Mouse (Mus musculus) hindbrain, embryonic 16.5 days (tissue): ENCODE data around the gene Cdkn2aip. TPM values are rescaled to one million over a fixed set of nuclear protein-coding genes. Genes with fewer than 3 reads are reported as not detected.

ENCODE experiments used
- ATAC-seq: fragments of 200-750 bp; cut with Nextera tagmentation; 2 replicates; pipeline ENCODE4 v1.8.0; 2017; ENCODE audit warnings: moderate TSS enrichment, moderate library complexity
- H3K27ac ChIP-seq: fragments of 300-500 bp; sonication (generic); 2 replicates; pipeline ENCODE4 v1.5.1; 2014; ENCODE audit warnings: low read depth, mild to moderate bottlenecking, control low read depth, low read length, moderate library complexity
- H3K27me3 ChIP-seq: fragments of 300-500 bp; sonication (generic); replicated peaks from 2 replicates; pipeline ENCODE4 v1.6.1; 2014; ENCODE audit warnings: low read length; ENCODE audit not compliant: control insufficient read depth, insufficient read depth
- H3K36me3 ChIP-seq: fragments of 300-500 bp; sonication (generic); 2 replicates; pipeline ENCODE4 v1.6.1; 2014; ENCODE audit warnings: mild to moderate bottlenecking, low read length, moderate library complexity, mixed read lengths; ENCODE audit not compliant: control insufficient read depth, insufficient read depth
- H3K4me1 ChIP-seq: fragments of 300-500 bp; sonication (generic); 2 replicates; pipeline ENCODE4 v1.6.1; 2014; ENCODE audit warnings: low read depth, low read length; ENCODE audit not compliant: control insufficient read depth, insufficient read depth
- H3K4me2 ChIP-seq: fragments of 300-500 bp; sonication (generic); 2 replicates; pipeline ENCODE4 v1.6.1; 2014; ENCODE audit warnings: mild to moderate bottlenecking, low read length, control low read depth, moderate library complexity
- H3K4me3 ChIP-seq: fragments of 300-500 bp; sonication (generic); 2 replicates; pipeline ENCODE4 v1.5.1; 2014; ENCODE audit warnings: mild to moderate bottlenecking, low read length, control low read depth, moderate library complexity
- H3K9ac ChIP-seq: fragments of 300-500 bp; sonication (generic); 2 replicates; pipeline ENCODE4 v1.6.1; 2014; ENCODE audit warnings: low read depth, mild to moderate bottlenecking, control low read depth, low read length, moderate library complexity
- H3K9me3 ChIP-seq: fragments of 300-500 bp; sonication (generic); 2 replicates; pipeline ENCODE4 v1.6.1; 2014; ENCODE audit warnings: mild to moderate bottlenecking, low read length, moderate library complexity; ENCODE audit not compliant: control insufficient read depth
- WGBS: fragments of 180-500 bp; shearing (Covaris S2); extraction: QIAGEN DNeasy Blood & Tissue Kit; methylation state at CpG from one replicate; pipeline ENCODE4 v1.1.7; 2014; 5-methylcytosine and 5-hydroxymethylcytosine counted together
- polyA plus RNA-seq: library from polyadenylated mRNA; unstranded; fragments of >200 nt; fragmentation: Nextera tagmentation; extraction: Ambion mirVana; gene quantifications from 2 replicates; pipeline ENCODE4 v1.2.1, GENCODE M21; 2015

The Cdkn2aip gene
- polyA plus RNA-seq, 1 experiment from 2014 or later, result 24.7 TPM

DNA sequence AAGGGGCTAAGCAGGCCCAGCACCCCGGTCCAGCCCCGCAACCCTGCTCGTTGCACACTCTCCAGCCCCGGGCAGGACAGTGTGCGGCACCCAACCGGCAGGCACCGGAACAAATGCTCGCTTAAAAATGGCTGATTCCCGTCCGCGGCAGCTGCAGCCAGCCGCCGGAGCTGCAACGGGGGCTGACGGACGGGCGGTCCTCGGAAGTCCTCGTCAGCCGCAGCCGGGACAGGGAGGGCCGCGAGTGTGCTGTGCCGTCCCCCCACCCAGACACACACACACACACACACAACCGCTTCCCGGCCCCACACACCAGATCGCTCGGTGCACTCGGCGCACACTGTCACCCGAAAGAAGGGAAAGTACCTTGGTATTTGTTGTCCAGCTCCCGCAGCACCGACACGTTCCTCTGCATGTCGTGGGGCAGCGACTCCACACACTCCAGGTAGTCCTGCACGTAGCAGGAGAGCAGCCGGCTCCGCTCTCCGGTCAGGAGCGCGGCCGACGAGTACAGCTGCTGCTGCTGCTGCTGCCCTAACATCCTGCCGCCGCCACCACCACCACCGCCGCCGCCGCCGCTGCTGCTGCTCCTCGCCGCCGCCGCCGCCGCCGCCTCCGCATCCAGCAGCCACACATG, 39.5 kb downstream of the Cdkn2aip start:
- WGBS, result under 1% methylated on average over 42 of the region's 59 CpGs
- no peaks in the 10 kb centered on the region for H3K27me3 ChIP-seq
- peak overlapping the region; percentile 68 for H3K4me2 ChIP-seq
- peak overlapping the region; percentile 95 for H3K27ac ChIP-seq
- H3K36me3 ChIP-seq, result no peaks in the 10 kb centered on the region
- peaks cover 3% of the 10 kb centered on the region for H3K4me1 ChIP-seq
- ATAC-seq, result peak; percentile 43
- peak overlapping the region; percentile 96 for H3K4me3 ChIP-seq
- H3K9me3 ChIP-seq, result no peaks in the 10 kb centered on the region
- H3K9ac ChIP-seq, result peak overlapping the region; percentile 94

- peak overlapping the region; percentile 68 for H3K4me2 ChIP-seq
- ATAC-seq, result peak; percentile 69
- H3K36me3 ChIP-seq, result peaks cover 4% of the 10 kb centered on the region; the same call in 1 of the 2 replicates
- H3K4me3 ChIP-seq, result peak overlapping the region; percentile 96
- H3K27ac ChIP-seq, result peak overlapping the region; percentile 95
- under 1% methylated on average over 39 of the region's 53 CpGs for WGBS
- H3K9me3 ChIP-seq, result no peaks in the 10 kb centered on the region
- no peaks in the 10 kb centered on the region for H3K27me3 ChIP-seq
- H3K4me1 ChIP-seq, result peaks cover 3% of the 10 kb centered on the region
- H3K9ac ChIP-seq, result peak overlapping the region; percentile 94
Observed at GRCm38 (mm10) chr8:47673317-47674139, 40.2 kb downstream of the Cdkn2aip start.

DNA sequence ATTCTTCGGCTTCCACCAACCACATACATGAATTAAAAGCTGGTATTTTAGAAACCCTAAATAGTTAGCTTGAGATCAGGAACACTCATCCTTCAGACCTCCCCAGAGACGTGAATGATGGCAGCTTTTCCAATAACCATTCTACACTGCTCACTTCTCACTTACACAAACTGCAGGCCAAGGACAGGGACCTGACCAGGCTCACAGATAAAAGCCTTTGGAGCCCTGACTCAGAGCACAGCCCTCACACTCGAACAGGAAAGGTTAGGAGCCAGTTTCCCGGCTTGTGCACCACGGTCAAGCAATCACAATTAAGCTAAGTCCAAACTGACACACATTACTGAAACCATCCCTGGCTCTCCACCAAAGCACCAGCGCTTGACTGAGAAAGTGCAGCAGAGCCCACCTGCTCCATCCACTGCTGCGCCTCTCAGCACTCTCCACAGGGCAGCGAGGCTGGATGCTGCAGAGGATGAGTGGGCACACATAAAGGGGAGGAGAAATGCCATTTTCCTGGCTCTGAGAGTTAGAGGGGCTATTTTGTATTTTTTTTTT, 49.4 kb downstream of the Cdkn2aip start:
- Histone ChIP-seq H3K27me3 (no peaks in the 10 kb centered on the region), H3K4me2 (no peak overlapping the region), H3K4me3 (no peak overlapping the region), H3K36me3 (peaks cover 4% of the 10 kb centered on the region; the same call in 1 of the 2 replicates), H3K4me1 (no peaks in the 10 kb centered on the region), H3K9ac (no peak overlapping the region), H3K9me3 (no peaks in the 10 kb centered on the region), H3K27ac (no peak overlapping the region)
- WGBS, result 82% methylated on average over 8 of the region's 8 CpGs
- no peak for ATAC-seq

DNA sequence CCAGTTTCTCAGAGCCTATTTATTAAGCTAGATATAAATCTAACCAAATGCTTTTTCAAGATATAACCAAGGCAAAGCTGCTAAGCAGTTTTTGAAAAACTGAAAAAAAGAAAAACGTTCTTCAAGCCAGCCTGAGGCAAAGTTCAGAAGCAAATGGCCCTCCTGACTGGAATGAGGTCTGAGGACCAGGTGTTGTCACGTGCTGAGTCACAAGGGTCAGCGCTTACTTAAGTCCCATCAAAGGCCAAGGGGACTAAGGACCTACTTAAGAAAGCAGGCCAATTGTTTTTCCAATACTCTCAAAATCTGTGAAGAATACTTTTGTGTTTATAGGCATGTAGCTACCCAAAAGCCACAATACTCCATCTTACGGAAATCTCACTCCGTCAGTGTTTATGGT, 50.5 kb downstream of the Cdkn2aip start:
- Histone ChIP-seq H3K9me3 (no peaks in the 10 kb centered on the region), H3K4me1 (no peaks in the 10 kb centered on the region), H3K27me3 (no peaks in the 10 kb centered on the region), H3K4me2 (no peak overlapping the region), H3K9ac (no peak overlapping the region), H3K36me3 (no peaks in the 10 kb centered on the region; the same call in 1 of the 2 replicates), H3K4me3 (no peak overlapping the region), H3K27ac (no peak overlapping the region)
- 92% methylated on average over 5 of the region's 5 CpGs for WGBS
- ATAC-seq, result no peak

DNA sequence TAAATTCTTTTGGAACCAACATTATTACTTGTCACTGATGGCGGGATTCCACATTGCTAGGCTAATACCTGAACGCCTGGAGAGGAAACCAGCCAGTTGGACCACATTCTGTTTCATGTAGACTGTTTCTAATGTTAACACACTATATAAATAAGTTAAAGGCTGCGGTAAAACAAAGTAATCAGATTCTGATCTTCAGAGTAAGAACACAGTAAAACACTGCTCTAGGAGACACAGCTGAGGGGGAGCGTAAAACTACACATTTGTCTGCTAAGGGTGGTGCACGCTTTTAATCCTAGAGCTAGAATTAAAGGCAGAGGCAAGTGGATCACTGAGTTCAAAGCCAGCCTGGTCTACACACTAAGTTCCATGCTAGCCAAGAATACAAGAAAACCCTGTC, 51.0 kb downstream of the Cdkn2aip start:
- Histone ChIP-seq H3K4me1 (no peaks in the 10 kb centered on the region), H3K4me2 (no peak overlapping the region), H3K9ac (no peak overlapping the region), H3K27me3 (no peaks in the 10 kb centered on the region), H3K36me3 (no peaks in the 10 kb centered on the region), H3K9me3 (no peaks in the 10 kb centered on the region), H3K4me3 (no peak overlapping the region), H3K27ac (no peak overlapping the region)
- no peak for ATAC-seq
- WGBS, result 98% methylated on average over 5 of the region's 5 CpGs

- Histone ChIP-seq H3K4me3 (no peak overlapping the region), H3K27me3 (no peaks in the 10 kb centered on the region), H3K27ac (no peak overlapping the region), H3K4me1 (no peaks in the 10 kb centered on the region), H3K9me3 (no peaks in the 10 kb centered on the region), H3K4me2 (no peak overlapping the region), H3K36me3 (no peaks in the 10 kb centered on the region), H3K9ac (no peak overlapping the region)
- 92% methylated on average over 7 of the region's 7 CpGs for WGBS
- ATAC-seq, result no peak
Observed at GRCm38 (mm10) chr8:47660394-47660793, 53.3 kb downstream of the Cdkn2aip start.

- H3K27me3 ChIP-seq, result no peaks in the 10 kb centered on the region
- no peak overlapping the region for H3K4me2 ChIP-seq
- H3K36me3 ChIP-seq, result no peaks in the 10 kb centered on the region
- no peaks in the 10 kb centered on the region for H3K4me1 ChIP-seq
- no peak for ATAC-seq
- WGBS, result 92% methylated on average over 5 of the region's 5 CpGs
- no peak overlapping the region for H3K4me3 ChIP-seq
- no peaks in the 10 kb centered on the region for H3K9me3 ChIP-seq
- no peak overlapping the region for H3K27ac ChIP-seq
- no peak overlapping the region for H3K9ac ChIP-seq
Observed at GRCm38 (mm10) chr8:47659463-47659862, 54.3 kb downstream of the Cdkn2aip start.
